Mouse (Mus musculus) intestine, embryonic 14.5 days (tissue): ENCODE measurements at regions not wholly inside any gene's neighbourhood (a gene's known extent, or its start where the extent isn't known, plus 50 kb on each side); places are given as distances from the start of the nearest gene placed in this dataset.
A peak's percentile ranks its signal among the peaks of the same experiment; 100 is the strongest.

Experiments used
- ATAC-seq: fragments of 200-750 bp; cut with Nextera tagmentation; replicated peaks from 2 replicates; pipeline ENCODE4 v1.8.0; 2017; ENCODE audit warnings: low read depth, moderate number of reproducible peaks, moderate TSS enrichment, moderate library complexity; ENCODE audit not compliant: low FRiP score, low TSS enrichment
- DNase-seq: peaks from one replicate; pipeline ENCODE4 v3.0.0-alpha.2; 2018; ENCODE audit warnings: low spot score
- H3K27ac ChIP-seq: fragments of 300-500 bp; sonication (generic); 2 replicates; pipeline ENCODE4 v1.5.1; 2014; ENCODE audit warnings: low read depth, mild to moderate bottlenecking, control low read depth
- H3K27me3 ChIP-seq: fragments of 300-500 bp; sonication (generic); replicated peaks from 2 replicates; pipeline ENCODE4 v1.6.1; 2014; ENCODE audit warnings: low read length, control low read depth; ENCODE audit not compliant: control insufficient read depth, insufficient read depth
- H3K36me3 ChIP-seq: fragments of 300-500 bp; sonication (generic); 2 replicates; pipeline ENCODE4 v1.6.1; 2014; ENCODE audit warnings: low read length, control low read depth; ENCODE audit not compliant: control insufficient read depth, insufficient read depth
- H3K4me1 ChIP-seq: fragments of 300-500 bp; sonication (generic); replicated peaks from 2 replicates; pipeline ENCODE4 v1.6.1; 2014; ENCODE audit warnings: low read length, control low read depth, mixed read lengths; ENCODE audit not compliant: control insufficient read depth, insufficient read depth
- H3K4me2 ChIP-seq: fragments of 300-500 bp; sonication (generic); 2 replicates; pipeline ENCODE4 v1.6.1; 2014; ENCODE audit warnings: low read length
- H3K4me3 ChIP-seq: fragments of 300-500 bp; sonication (generic); 2 replicates; pipeline ENCODE4 v1.5.1; 2014; ENCODE audit warnings: low read depth, low read length, control low read depth, mixed read lengths
- H3K9ac ChIP-seq: fragments of 300-500 bp; sonication (generic); 2 replicates; pipeline ENCODE4 v1.6.1; 2014; ENCODE audit warnings: mild to moderate bottlenecking, low read length
- H3K9me3 ChIP-seq: fragments of 300-500 bp; sonication (generic); 2 replicates; pipeline ENCODE4 v1.6.1; 2016; ENCODE audit warnings: low read length, control low read depth; ENCODE audit not compliant: control insufficient read depth
- WGBS: fragments of 180-500 bp; shearing (Covaris S2); extraction: QIAGEN DNeasy Blood & Tissue Kit; methylation state at CpG from one replicate; pipeline ENCODE4 v1.1.7; 2014; 5-methylcytosine and 5-hydroxymethylcytosine counted together

- no peak overlapping the region for H3K9ac ChIP-seq
- no peak overlapping the region for H3K4me2 ChIP-seq
- H3K27ac ChIP-seq = no peak overlapping the region; the same call in 1 of the 2 replicates
- no peaks in the 10 kb centered on the region for H3K9me3 ChIP-seq
- peaks cover 20% of the 10 kb centered on the region for H3K4me1 ChIP-seq
- ATAC-seq = no peak; the same call in 1 of the 2 replicates
- no peaks in the 10 kb centered on the region for H3K36me3 ChIP-seq
- WGBS = 52% methylated on average over 9 of the region's 9 CpGs
- DNase-seq = no peak
- no peaks in the 10 kb centered on the region for H3K27me3 ChIP-seq
- H3K4me3 ChIP-seq = no peak overlapping the region
Measured at GRCm38 (mm10) chr6:51118833-51119535, 313.5 kb upstream of the Nfe2l3 start.

DNA sequence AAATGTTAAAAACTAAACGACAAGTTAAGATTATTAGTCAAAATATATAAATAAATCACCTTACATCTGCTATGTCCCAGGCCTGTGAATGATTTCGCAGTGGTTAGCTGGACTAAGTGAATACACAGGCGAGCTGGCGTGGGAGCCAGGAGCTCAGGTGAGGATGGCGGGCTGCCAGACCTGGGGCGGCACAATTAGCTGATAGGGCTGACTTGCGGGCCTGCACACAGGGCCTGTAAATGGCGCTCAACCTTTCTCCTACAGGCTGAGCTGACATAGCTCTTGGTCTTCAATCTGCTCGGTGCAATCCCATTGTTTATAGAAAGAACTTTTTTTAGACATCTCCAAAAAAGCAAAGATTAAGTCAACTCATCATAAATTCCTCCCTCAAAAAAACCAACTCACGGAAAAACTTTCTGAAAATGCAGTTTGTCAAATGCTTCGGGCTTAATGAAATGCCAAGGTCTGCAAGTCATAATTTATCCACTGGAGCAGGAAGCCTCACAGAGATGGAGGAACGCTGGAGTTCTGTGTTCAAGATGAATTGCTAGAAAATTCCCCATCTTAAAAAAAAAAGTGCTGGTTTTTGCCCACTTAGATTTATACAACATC lies 312.7 kb upstream of the Nfe2l3 start:
- H3K27me3 ChIP-seq = no peaks in the 10 kb centered on the region
- peaks cover 20% of the 10 kb centered on the region for H3K4me1 ChIP-seq
- no peak overlapping the region for H3K4me2 ChIP-seq
- no peak overlapping the region for H3K4me3 ChIP-seq
- DNase-seq = no peak
- no peaks in the 10 kb centered on the region for H3K36me3 ChIP-seq
- ATAC-seq = peak; percentile 72
- H3K9me3 ChIP-seq = no peaks in the 10 kb centered on the region
- WGBS = 30% methylated on average over 12 of the region's 12 CpGs
- H3K9ac ChIP-seq = no peak overlapping the region
- peak overlapping the region; percentile 67 for H3K27ac ChIP-seq

GRCm38 (mm10) chr6:51122941-51123340 lies 309.5 kb upstream of the Nfe2l3 start:
- 32% methylated on average over 5 of the region's 5 CpGs for WGBS

DNA sequence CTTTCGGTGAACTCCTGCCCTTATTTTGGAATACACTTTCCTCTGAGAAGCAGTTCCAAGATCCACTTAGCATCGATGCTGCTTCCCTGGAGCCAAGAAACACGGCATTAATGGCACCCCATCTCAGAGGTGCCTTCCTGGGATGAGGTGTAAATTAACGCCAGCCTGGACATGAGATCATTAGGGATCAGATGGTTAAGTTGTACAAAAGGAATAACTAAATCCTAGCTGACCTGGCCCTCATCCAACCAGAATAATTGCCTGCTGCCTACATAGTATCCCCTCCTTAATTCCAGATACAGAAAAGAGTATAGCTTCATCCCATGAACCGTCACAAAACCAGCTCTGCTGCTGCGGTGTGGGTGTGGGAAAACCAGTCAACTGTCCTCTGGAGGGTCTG lies 304.6 kb upstream of the Nfe2l3 start:
- ATAC-seq = no peak
- no peaks in the 10 kb centered on the region for H3K4me1 ChIP-seq
- no peak overlapping the region for H3K9ac ChIP-seq
- no peaks in the 10 kb centered on the region for H3K27me3 ChIP-seq
- H3K36me3 ChIP-seq = no peaks in the 10 kb centered on the region
- no peak overlapping the region for H3K4me3 ChIP-seq
- no peak for DNase-seq
- WGBS = 85% methylated on average over 6 of the region's 6 CpGs
- no peak overlapping the region for H3K4me2 ChIP-seq
- no peaks in the 10 kb centered on the region for H3K9me3 ChIP-seq
- H3K27ac ChIP-seq = no peak overlapping the region

More at GRCm38 (mm10) chr6:51122941-51123340, 309.5 kb upstream of the Nfe2l3 start:
- Histone ChIP-seq H3K4me3 (no peak overlapping the region), H3K4me1 (peaks cover 8% of the 10 kb centered on the region; the same call in 1 of the 2 replicates), H3K4me2 (no peak overlapping the region), H3K9ac (no peak overlapping the region), H3K27ac (no peak overlapping the region), H3K36me3 (no peaks in the 10 kb centered on the region), H3K27me3 (no peaks in the 10 kb centered on the region), H3K9me3 (no peaks in the 10 kb centered on the region)
- ATAC-seq (no peak), DNase-seq (no peak)

GRCm38 (mm10) chr6:51129096-51129495 lies 303.4 kb upstream of the Nfe2l3 start:
- peak overlapping the region; percentile 25; the same call in 1 of the 2 replicates for H3K4me2 ChIP-seq
- ATAC-seq (no peak), DNase-seq (no peak)
- H3K27ac ChIP-seq = no peak overlapping the region
- WGBS = 91% methylated on average over 13 of the region's 13 CpGs
- H3K36me3 ChIP-seq = no peaks in the 10 kb centered on the region
- no peaks in the 10 kb centered on the region for H3K4me1 ChIP-seq
- no peak overlapping the region for H3K9ac ChIP-seq
- H3K4me3 ChIP-seq = no peak overlapping the region
- no peaks in the 10 kb centered on the region for H3K27me3 ChIP-seq
- no peaks in the 10 kb centered on the region for H3K9me3 ChIP-seq

DNA sequence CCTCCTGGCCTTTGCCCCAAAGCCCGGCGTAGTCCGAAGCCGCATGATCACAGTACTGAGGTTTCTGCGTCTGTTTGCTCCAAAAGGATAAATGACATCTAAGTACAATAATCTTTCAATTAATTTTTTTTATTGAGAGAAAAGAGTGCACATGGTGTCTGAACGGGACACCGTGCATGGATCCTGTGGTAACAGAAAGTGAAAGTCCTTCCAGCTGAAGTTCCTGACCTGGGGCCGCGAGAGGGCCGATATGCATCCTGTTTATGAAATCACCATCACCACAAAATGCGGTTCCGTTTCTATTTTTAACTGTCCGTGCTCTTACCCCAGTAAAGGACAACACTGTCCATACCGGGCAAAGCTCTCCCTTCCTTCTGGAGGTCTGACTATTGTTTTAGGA lies 302.9 kb upstream of the Nfe2l3 start:
- ATAC-seq (no peak), DNase-seq (no peak)
- Histone ChIP-seq H3K4me2 (peak overlapping the region; percentile 25; the same call in 1 of the 2 replicates), H3K9me3 (no peaks in the 10 kb centered on the region), H3K4me1 (no peaks in the 10 kb centered on the region), H3K9ac (no peak overlapping the region), H3K4me3 (0 out of 2 replicates have a peak overlapping the region, but pooled peaks have one; percentile 8), H3K27ac (no peak overlapping the region), H3K27me3 (no peaks in the 10 kb centered on the region), H3K36me3 (no peaks in the 10 kb centered on the region)
- WGBS = 76% methylated on average over 14 of the region's 14 CpGs

GRCm38 (mm10) chr6:51144762-51145161 lies 287.7 kb upstream of the Nfe2l3 start:
- H3K4me2 ChIP-seq = no peak overlapping the region
- H3K27ac ChIP-seq = no peak overlapping the region
- peaks cover 13% of the 10 kb centered on the region for H3K4me1 ChIP-seq
- DNase-seq (no peak), ATAC-seq (no peak)
- H3K9me3 ChIP-seq = no peaks in the 10 kb centered on the region
- no peak overlapping the region for H3K9ac ChIP-seq
- H3K36me3 ChIP-seq = no peaks in the 10 kb centered on the region
- WGBS = 42% methylated on average over 11 of the region's 11 CpGs
- H3K4me3 ChIP-seq = no peak overlapping the region
- H3K27me3 ChIP-seq = no peaks in the 10 kb centered on the region

- H3K27me3 ChIP-seq = no peaks in the 10 kb centered on the region
- peaks cover 13% of the 10 kb centered on the region for H3K4me1 ChIP-seq
- DNase-seq (no peak), ATAC-seq (no peak)
- no peak overlapping the region for H3K4me3 ChIP-seq
- H3K9ac ChIP-seq = no peak overlapping the region
- no peak overlapping the region for H3K4me2 ChIP-seq
- H3K27ac ChIP-seq = no peak overlapping the region
- H3K9me3 ChIP-seq = no peaks in the 10 kb centered on the region
- WGBS = 40% methylated on average over 4 of the region's 4 CpGs
- no peaks in the 10 kb centered on the region for H3K36me3 ChIP-seq
Measured at GRCm38 (mm10) chr6:51145863-51146262, 286.6 kb upstream of the Nfe2l3 start.

DNA sequence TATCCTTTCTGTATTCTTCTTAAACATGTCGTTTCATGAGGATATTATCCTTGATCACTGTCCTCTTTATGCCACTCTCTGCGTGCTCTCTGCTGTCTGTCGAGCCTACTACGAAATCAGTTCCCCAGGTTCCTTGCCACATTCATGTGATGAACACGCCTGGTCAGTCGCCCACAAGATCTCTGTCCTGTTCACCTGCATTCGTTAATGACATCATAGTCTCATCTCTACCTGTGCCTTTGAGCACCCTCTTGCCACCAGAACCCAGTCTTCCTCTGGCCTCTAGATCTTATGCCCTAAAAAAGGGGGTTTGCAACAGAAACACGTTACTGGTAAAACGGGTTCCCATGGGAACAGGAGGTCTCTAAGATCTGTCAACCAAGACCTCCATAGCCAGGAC lies 283.6 kb upstream of the Nfe2l3 start:
- Histone ChIP-seq H3K9ac (no peak overlapping the region), H3K9me3 (no peaks in the 10 kb centered on the region), H3K4me2 (no peak overlapping the region), H3K36me3 (no peaks in the 10 kb centered on the region), H3K4me3 (no peak overlapping the region), H3K27me3 (no peaks in the 10 kb centered on the region), H3K27ac (no peak overlapping the region), H3K4me1 (peaks cover 13% of the 10 kb centered on the region)
- DNase-seq (no peak), ATAC-seq (no peak)
- 85% methylated on average over 9 of the region's 9 CpGs for WGBS
